Mouse (Mus musculus) thymus, adult 2 months (tissue): ENCODE results near the gene Bche.

Experiments used
- CTCF ChIP-seq: fragments of 200-500 bp; IDR thresholded peaks from 2 replicates; pipeline ENCODE4 v1.5.1; 2012; ENCODE audit warnings: mild to moderate bottlenecking, control low read depth, low read length, moderate library complexity, borderline replicate concordance; ENCODE audit not compliant: control insufficient read depth, poor library complexity, insufficient read depth; ENCODE audit errors: extremely low read depth
- POLR2A ChIP-seq: fragments of 200-500 bp; IDR thresholded peaks from 2 replicates; pipeline ENCODE4 v1.6.1; 2012; ENCODE audit warnings: mild to moderate bottlenecking, low read length, control low read depth, moderate library complexity; ENCODE audit not compliant: control insufficient read depth, poor library complexity, insufficient read depth; ENCODE audit errors: extremely low read depth

DNA sequence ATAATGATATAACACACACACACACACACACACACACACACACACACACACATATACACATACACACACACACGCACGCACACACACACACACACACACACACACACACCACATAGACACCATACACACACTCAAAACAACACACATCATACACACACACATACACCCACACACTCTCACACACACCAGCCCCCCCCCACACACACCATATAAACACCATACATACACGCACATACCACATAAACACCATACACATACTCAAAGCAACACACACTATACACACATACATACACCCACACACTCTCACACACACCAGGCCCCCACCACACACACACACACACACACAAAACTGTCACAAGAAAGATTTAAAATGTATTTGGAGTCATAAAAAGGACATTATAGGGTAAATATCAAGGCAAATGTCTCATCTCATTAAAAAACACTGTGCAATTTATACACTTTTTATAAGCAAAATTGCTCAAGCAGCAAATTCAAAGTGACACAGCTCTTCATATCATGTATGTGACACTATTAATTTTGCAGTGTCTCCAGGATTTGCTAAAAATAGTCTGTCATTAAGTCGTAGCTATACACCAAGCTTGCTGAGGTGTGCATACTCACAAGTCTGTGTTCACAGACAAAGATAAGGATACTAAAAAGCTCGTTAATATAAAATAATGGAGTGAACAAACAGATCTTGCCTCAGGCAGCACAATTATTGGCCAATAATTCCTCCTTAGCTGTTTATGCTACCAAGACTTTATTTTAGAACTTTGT lies 116.3 kb downstream of the Bche start:
- TF ChIP-seq CTCF (no peak), POLR2A (no peak)
